Mouse (Mus musculus): ENCODE results near the gene Vars2. TPM values are rescaled to one million over a fixed set of nuclear protein-coding genes. Genes with fewer than 3 reads are reported as not detected.

The Vars2 gene
- polyA plus RNA-seq, 1 experiment from 2014 or later = 6.3 TPM

DNA sequence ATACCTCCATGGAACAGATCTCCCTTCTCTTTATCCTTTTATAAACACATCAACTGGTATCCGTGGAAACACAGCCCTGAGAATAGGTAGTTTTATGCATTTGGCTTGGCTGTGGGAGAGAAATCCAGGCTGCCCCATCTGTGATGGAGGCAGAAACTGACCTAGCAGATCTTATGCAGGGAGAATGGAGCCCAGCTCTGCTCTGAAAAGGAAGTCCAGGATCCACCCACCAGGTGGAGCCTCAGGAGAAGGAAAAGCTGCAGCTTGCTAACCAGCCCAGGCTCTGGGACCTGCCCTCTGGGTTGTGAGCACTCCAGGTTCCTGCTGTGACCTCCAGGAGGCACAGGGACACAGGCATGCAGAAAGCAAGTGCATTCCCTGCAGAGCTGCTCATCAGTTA is 33.4 kb downstream of the Vars2 start:
- no peaks in the 10 kb centered on the region for H3K36me3 ChIP-seq (ENCODE audit: control insufficient read depth, insufficient read depth)
- no peak overlapping the region for H3K4me2 ChIP-seq (replicated peaks; ENCODE audit: low read depth)
- H3K9ac ChIP-seq (ENCODE audit: low read depth, low read length) = no peak overlapping the region
- H3K27me3 ChIP-seq (replicated peaks; ENCODE audit: control insufficient read depth, insufficient read depth, low read length) = no peaks in the 10 kb centered on the region
- no peak overlapping the region for H3K4me3 ChIP-seq (ENCODE audit: low read depth, low read length)
- peak; percentile 81 for TF ChIP-seq CTCF (IDR thresholded peaks at IDR 0.05; ENCODE audit: low read depth)
- no peaks in the 10 kb centered on the region for H3K4me1 ChIP-seq (replicated peaks; ENCODE audit: control insufficient read depth, insufficient read depth, low read length)
- WGBS = 12% methylated on average over 1 of the region's 1 CpGs
- H3K27ac ChIP-seq (ENCODE audit: low read depth, low read length) = no peak overlapping the region
- peak; percentile 67 for ATAC-seq
- H3K9me3 ChIP-seq (ENCODE audit: control insufficient read depth) = no peaks in the 10 kb centered on the region

DNA sequence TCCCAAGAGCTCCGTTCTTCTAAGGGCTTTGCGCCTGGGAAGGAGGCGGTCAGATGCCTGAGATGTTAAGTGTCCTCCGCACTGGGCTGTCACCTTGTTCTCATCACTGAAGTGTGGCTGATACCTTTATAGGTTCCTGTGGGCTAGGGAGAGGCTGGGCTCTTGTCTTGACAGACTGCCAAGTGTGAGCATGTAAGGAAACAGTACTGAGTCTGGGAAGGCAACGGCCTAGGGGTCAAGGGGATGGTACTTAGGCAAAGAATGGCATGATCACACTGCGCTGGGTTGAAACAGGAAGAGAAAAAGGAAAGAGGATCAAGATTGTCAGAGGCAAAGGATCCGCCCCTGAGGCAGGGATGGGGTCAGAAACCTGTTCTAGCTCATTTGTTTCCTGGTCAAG is 40.9 kb downstream of the Vars2 start, which contains the start of gene Gm9573:
Gene Gm9573 (minus strand): TSS at position 101 of the 400 bp plus-strand sequence.
- no peak for TF ChIP-seq CTCF (IDR thresholded peaks at IDR 0.05; ENCODE audit: low read depth)
- H3K4me2 ChIP-seq (replicated peaks; ENCODE audit: low read depth) = no peak within 1 kb of the TSS
- H3K27ac ChIP-seq (ENCODE audit: low read depth, low read length) = no peak within 1 kb of the TSS
- no peaks in the 10 kb centered on the region for H3K9me3 ChIP-seq (ENCODE audit: control insufficient read depth)
- WGBS = 81% methylated on average over 7 of the region's 7 CpGs
- ATAC-seq = no peak
- H3K27me3 ChIP-seq (replicated peaks; ENCODE audit: control insufficient read depth, insufficient read depth, low read length) = no peaks in the 10 kb centered on the region
- H3K9ac ChIP-seq (ENCODE audit: low read depth, low read length) = no peak within 1 kb of the TSS
- no peaks in the 10 kb centered on the region for H3K4me1 ChIP-seq (replicated peaks; ENCODE audit: control insufficient read depth, insufficient read depth, low read length)
- H3K36me3 ChIP-seq (ENCODE audit: control insufficient read depth, insufficient read depth) = no peaks in the 10 kb centered on the region
- H3K4me3 ChIP-seq (ENCODE audit: low read depth, low read length) = no peak within 1 kb of the TSS

DNA sequence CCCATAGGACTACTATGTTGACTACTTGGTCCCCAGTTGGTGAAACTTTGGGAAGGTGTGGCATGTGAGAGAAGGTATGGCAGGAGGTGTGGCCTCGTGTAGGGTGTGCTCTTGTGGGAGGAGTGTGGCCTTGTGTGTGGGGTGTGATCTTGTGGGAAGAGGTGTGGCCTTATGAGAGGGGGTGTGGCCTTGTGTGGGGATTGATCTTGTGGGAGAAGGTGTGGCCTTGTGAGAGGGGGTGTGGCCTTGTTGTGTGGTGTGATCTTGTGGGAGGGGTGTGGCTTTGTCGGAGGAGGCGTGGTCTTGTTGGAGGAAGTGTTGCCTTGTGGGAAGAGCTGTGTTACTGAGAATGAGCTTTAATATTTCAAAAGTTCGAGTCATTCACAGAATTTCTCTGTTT is 50.3 kb downstream of the Vars2 start:
- 70% methylated on average over 4 of the region's 4 CpGs for WGBS

More for the DNA sequence above, 50.3 kb downstream of the Vars2 start:
- TF ChIP-seq CTCF (IDR thresholded peaks at IDR 0.05; ENCODE audit: low read depth) = no peak
- H3K27me3 ChIP-seq (replicated peaks; ENCODE audit: control insufficient read depth, insufficient read depth, low read length) = no peaks in the 10 kb centered on the region
- no peaks in the 10 kb centered on the region for H3K9me3 ChIP-seq (ENCODE audit: control insufficient read depth)
- H3K36me3 ChIP-seq (ENCODE audit: control insufficient read depth, insufficient read depth) = no peaks in the 10 kb centered on the region
- H3K9ac ChIP-seq (ENCODE audit: low read depth, low read length) = no peak overlapping the region
- peak; percentile 53; the same call in 1 of the 2 replicates for ATAC-seq
- H3K4me1 ChIP-seq (replicated peaks; ENCODE audit: control insufficient read depth, insufficient read depth, low read length) = no peaks in the 10 kb centered on the region
- no peak overlapping the region for H3K4me3 ChIP-seq (ENCODE audit: low read depth, low read length)
- no peak overlapping the region for H3K27ac ChIP-seq (ENCODE audit: low read depth, low read length)
- no peak overlapping the region for H3K4me2 ChIP-seq (replicated peaks; ENCODE audit: low read depth)

Other genes with a start within 250 kb of the Vars2 start
- 2.7 and 2.8 TPM in 2 replicates for gene H2-Q6, start 242.7 kb downstream of the Vars2 start, polyA plus RNA-seq (2015; fragmentation: Nextera tagmentation; extraction: Ambion mirVana)
- gene H2-Q7, start 228.4 kb downstream of the Vars2 start, polyA plus RNA-seq (2015; fragmentation: Nextera tagmentation; extraction: Ambion mirVana) = 2.7 and 3.6 TPM in 2 replicates
- 102 and 110 TPM in 2 replicates for gene H2-Q10, start 197.5 kb downstream of the Vars2 start, polyA plus RNA-seq (2015; fragmentation: Nextera tagmentation; extraction: Ambion mirVana)
- gene Pou5f1, start 161.6 kb downstream of the Vars2 start, polyA plus RNA-seq (2015; fragmentation: Nextera tagmentation; extraction: Ambion mirVana) = not detected in 2 replicates
- gene Tcf19, start 150.8 kb downstream of the Vars2 start, polyA plus RNA-seq (2015; fragmentation: Nextera tagmentation; extraction: Ambion mirVana) = 23.0 and 24.2 TPM in 2 replicates
- 4.8 and 5.0 TPM in 2 replicates for gene Cchcr1, start 150.5 kb downstream of the Vars2 start, polyA plus RNA-seq (2015; fragmentation: Nextera tagmentation; extraction: Ambion mirVana)
- gene Psors1c2, start 134.4 kb downstream of the Vars2 start, polyA plus RNA-seq (2015; fragmentation: Nextera tagmentation; extraction: Ambion mirVana) = not detected in 2 replicates
- 0.22 and 0.40 TPM in 2 replicates for gene Cdsn, start 115.5 kb downstream of the Vars2 start, polyA plus RNA-seq (2015; fragmentation: Nextera tagmentation; extraction: Ambion mirVana)
- not detected in 2 replicates for gene 2300002M23Rik, start 100.1 kb downstream of the Vars2 start, polyA plus RNA-seq (2015; fragmentation: Nextera tagmentation; extraction: Ambion mirVana)
- gene Sfta2, start 66.0 kb downstream of the Vars2 start, polyA plus RNA-seq (2015; fragmentation: Nextera tagmentation; extraction: Ambion mirVana) = 0.99 and 1.0 TPM in 2 replicates
- not detected in 2 replicates for gene Gm9573, start 41.0 kb downstream of the Vars2 start, polyA plus RNA-seq (2015; fragmentation: Nextera tagmentation; extraction: Ambion mirVana)
- gene Mucl3, start 23.9 kb downstream of the Vars2 start, polyA plus RNA-seq (2015; fragmentation: Nextera tagmentation; extraction: Ambion mirVana) = 2.8 and 16.7 TPM in 2 replicates
- gene Gtf2h4, start 6.1 kb upstream of the Vars2 start, polyA plus RNA-seq (2015; fragmentation: Nextera tagmentation; extraction: Ambion mirVana) = 16.9 and 18.1 TPM in 2 replicates
- gene Ddr1, start 37.0 kb upstream of the Vars2 start, polyA plus RNA-seq (2015; fragmentation: Nextera tagmentation; extraction: Ambion mirVana) = 27.8 and 30.0 TPM in 2 replicates
- 34.6 and 36.9 TPM in 2 replicates for gene Ier3, start 154.1 kb upstream of the Vars2 start, polyA plus RNA-seq (2015; fragmentation: Nextera tagmentation; extraction: Ambion mirVana)
- gene Flot1, start 155.6 kb upstream of the Vars2 start, polyA plus RNA-seq (2015; fragmentation: Nextera tagmentation; extraction: Ambion mirVana) = 56.4 and 57.8 TPM in 2 replicates
- gene Tubb5, start 170.7 kb upstream of the Vars2 start, polyA plus RNA-seq (2015; fragmentation: Nextera tagmentation; extraction: Ambion mirVana) = 233 and 240 TPM in 2 replicates
- gene Mdc1, start 173.9 kb upstream of the Vars2 start, polyA plus RNA-seq (2015; fragmentation: Nextera tagmentation; extraction: Ambion mirVana) = 2.3 and 2.7 TPM in 2 replicates
- 19.8 and 20.6 TPM in 2 replicates for gene Nrm, start 193.7 kb upstream of the Vars2 start, polyA plus RNA-seq (2015; fragmentation: Nextera tagmentation; extraction: Ambion mirVana)
- 15.2 and 15.6 TPM in 2 replicates for gene Ppp1r18, start 198.0 kb upstream of the Vars2 start, polyA plus RNA-seq (2015; fragmentation: Nextera tagmentation; extraction: Ambion mirVana)
- 17.2 and 18.1 TPM in 2 replicates for gene Dhx16, start 212.2 kb upstream of the Vars2 start, polyA plus RNA-seq (2015; fragmentation: Nextera tagmentation; extraction: Ambion mirVana)
- 31.5 and 32.3 TPM in 2 replicates for gene 2310061I04Rik, start 229.8 kb upstream of the Vars2 start, polyA plus RNA-seq (2015; fragmentation: Nextera tagmentation; extraction: Ambion mirVana)
- 11.0 and 11.9 TPM in 2 replicates for gene Atat1, start 242.5 kb upstream of the Vars2 start, polyA plus RNA-seq (2015; fragmentation: Nextera tagmentation; extraction: Ambion mirVana)
- gene Mrps18b, start 248.8 kb upstream of the Vars2 start, polyA plus RNA-seq (2015; fragmentation: Nextera tagmentation; extraction: Ambion mirVana) = 81.6 and 85.7 TPM in 2 replicates
- 13.8 and 14.3 TPM in 2 replicates for gene Ppp1r10, start 248.8 kb upstream of the Vars2 start, polyA plus RNA-seq (2015; fragmentation: Nextera tagmentation; extraction: Ambion mirVana)

Data from intestine, postnatal 0 days (tissue).